Mouse (Mus musculus): ENCODE data around the gene 1110051M20Rik. TPM values are rescaled to one million over a fixed set of nuclear protein-coding genes. Genes with fewer than 3 reads are reported as not detected.

1110051M20Rik gene
- polyA plus RNA-seq, 1 experiment from 2014 or later = 46.3 TPM

DNA sequence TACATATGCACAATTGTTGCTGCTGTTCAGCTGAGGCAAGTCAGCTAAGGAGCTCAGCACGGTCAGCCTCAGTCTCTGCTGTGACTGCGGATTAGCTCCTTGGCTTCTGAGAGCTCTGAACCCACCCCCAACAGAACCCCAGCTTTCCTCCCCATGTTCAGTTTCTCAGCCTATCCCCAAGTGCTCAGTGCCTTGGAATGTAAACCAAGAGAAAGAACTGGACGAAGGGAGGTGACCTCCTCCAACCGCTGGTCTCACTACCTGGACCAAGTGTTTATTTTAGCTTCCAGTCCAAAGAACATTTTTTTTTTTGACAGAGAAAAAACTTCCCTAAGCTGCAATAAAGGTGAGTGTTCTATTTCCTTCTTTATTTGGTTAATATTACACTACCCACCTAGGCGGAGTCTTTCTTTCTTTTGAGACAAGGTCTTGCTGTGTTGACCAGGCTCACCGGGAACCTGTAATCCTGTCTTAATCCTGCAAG is 94.5 kb downstream of the 1110051M20Rik start:
- Histone ChIP-seq H3K9me3 (ENCODE audit: control insufficient read depth, low read length) (no peaks in the 10 kb centered on the region), H3K4me1 (ENCODE audit: control insufficient read depth in 2 of 2, insufficient read depth in 2 of 2, low read length in 2 of 2) (peaks cover 0 to 1% of the 10 kb centered on the region in 2 experiments; a peak in 1 of 4 replicates), H3K4me2 (ENCODE audit: low read length) (no peak overlapping the region), H3K4me3 (ENCODE audit: control insufficient read depth in 1 of 2, insufficient read depth in 1 of 2, low read depth in 1 of 2, low read length in 2 of 2) (no peak overlapping the region), H3K27ac (replicated peaks in 1 of 2; ENCODE audit: control insufficient read depth in 1 of 2, insufficient read depth in 1 of 2, low read depth in 2 of 2, low read length in 2 of 2) (no peak overlapping the region), H3K9ac (ENCODE audit: low read length) (no peak overlapping the region), H3K36me3 (ENCODE audit: control insufficient read depth, insufficient read depth, low read length) (no peaks in the 10 kb centered on the region), H3K27me3 (ENCODE audit: control insufficient read depth, insufficient read depth, low read length) (no peaks in the 10 kb centered on the region)
- 71% methylated on average over 6 of the region's 6 CpGs for WGBS
- ATAC-seq (ENCODE audit: insufficient number of reproducible peaks, insufficient read depth, low FRiP score, low read depth) = no peak

DNA sequence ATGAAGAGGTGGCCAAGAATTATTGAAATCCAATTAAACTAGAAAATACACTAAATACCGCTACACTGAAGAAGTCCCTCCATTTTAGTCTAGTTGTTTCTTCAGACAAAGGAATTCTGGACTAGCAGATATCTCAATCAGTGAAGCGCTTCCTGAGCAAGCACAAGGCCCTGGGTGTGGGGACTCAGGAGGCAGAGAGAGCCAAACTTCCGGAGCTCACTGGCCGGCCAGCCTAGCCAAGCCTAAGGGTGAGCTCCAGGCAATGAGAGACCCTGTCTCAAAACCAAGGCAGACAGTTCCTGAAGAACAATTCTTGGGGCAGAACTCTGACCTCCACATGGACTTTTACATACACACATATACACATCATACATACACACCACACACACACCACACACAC is 95.6 kb downstream of the 1110051M20Rik start:
- Histone ChIP-seq H3K4me3 (ENCODE audit: control insufficient read depth in 1 of 2, insufficient read depth in 1 of 2, low read depth in 1 of 2, low read length in 2 of 2) (no peak overlapping the region), H3K4me1 (ENCODE audit: control insufficient read depth in 2 of 2, insufficient read depth in 2 of 2, low read length in 2 of 2) (no peaks in the 10 kb centered on the region), H3K9me3 (ENCODE audit: control insufficient read depth, low read length) (no peaks in the 10 kb centered on the region), H3K9ac (ENCODE audit: low read length) (no peak overlapping the region), H3K27me3 (ENCODE audit: control insufficient read depth, insufficient read depth, low read length) (no peaks in the 10 kb centered on the region), H3K27ac (replicated peaks in 1 of 2; ENCODE audit: control insufficient read depth in 1 of 2, insufficient read depth in 1 of 2, low read depth in 2 of 2, low read length in 2 of 2) (no peak overlapping the region), H3K4me2 (ENCODE audit: low read length) (no peak overlapping the region), H3K36me3 (ENCODE audit: control insufficient read depth, insufficient read depth, low read length) (no peaks in the 10 kb centered on the region)
- WGBS = 52% methylated on average over 4 of the region's 4 CpGs
- no peak for ATAC-seq (ENCODE audit: insufficient number of reproducible peaks, insufficient read depth, low FRiP score, low read depth)

DNA sequence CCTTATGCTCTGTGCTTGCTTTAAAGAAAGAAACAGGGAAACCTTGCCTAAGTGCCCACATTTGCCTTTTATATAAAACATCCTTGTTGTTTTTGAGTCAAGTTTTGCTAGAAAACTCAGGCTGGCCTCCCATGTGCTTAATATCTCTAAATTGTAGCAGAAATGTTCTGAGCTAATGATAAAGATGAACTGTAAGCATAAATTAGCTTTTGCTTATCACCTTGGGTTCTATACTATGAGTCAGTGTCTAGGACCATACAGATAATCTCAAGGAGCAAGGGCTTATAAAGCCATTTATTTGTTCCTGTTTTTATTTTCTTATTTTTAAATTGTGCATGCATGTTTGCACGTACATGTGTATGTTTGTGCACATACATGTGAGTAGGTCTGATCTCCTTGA is 98.9 kb downstream of the 1110051M20Rik start:
- Histone ChIP-seq H3K27ac (replicated peaks in 1 of 2; ENCODE audit: control insufficient read depth in 1 of 2, insufficient read depth in 1 of 2, low read depth in 2 of 2, low read length in 2 of 2) (no peak overlapping the region), H3K9me3 (ENCODE audit: control insufficient read depth, low read length) (no peaks in the 10 kb centered on the region), H3K36me3 (ENCODE audit: control insufficient read depth, insufficient read depth, low read length) (no peaks in the 10 kb centered on the region), H3K27me3 (ENCODE audit: control insufficient read depth, insufficient read depth, low read length) (no peaks in the 10 kb centered on the region), H3K9ac (ENCODE audit: low read length) (no peak overlapping the region), H3K4me1 (ENCODE audit: control insufficient read depth in 2 of 2, insufficient read depth in 2 of 2, low read length in 2 of 2) (no peaks in the 10 kb centered on the region), H3K4me3 (ENCODE audit: control insufficient read depth in 1 of 2, insufficient read depth in 1 of 2, low read depth in 1 of 2, low read length in 2 of 2) (no peak overlapping the region), H3K4me2 (ENCODE audit: low read length) (no peak overlapping the region)
- WGBS = 82% methylated on average over 1 of the region's 1 CpGs
- ATAC-seq (ENCODE audit: insufficient number of reproducible peaks, insufficient read depth, low FRiP score, low read depth) = no peak

DNA sequence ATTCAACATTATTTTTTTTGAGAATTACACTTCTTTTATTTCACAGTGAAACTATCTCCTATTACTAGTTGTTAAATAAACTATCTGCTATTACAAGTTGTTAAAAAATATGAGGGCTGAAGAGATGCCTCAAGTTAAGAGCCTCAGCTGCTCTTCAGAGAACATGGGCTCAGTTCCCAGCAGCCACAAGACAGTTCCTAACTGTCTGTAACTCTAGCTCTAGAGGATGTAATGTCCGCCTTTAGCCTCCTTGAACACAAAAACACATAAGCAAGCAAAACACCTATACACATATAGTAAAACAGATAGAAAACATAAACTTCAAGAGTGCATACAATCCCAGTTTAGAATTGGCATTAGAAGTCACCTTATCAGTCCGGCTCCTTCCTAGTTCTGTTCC is 104.9 kb downstream of the 1110051M20Rik start:
- ATAC-seq (ENCODE audit: insufficient number of reproducible peaks, insufficient read depth, low FRiP score, low read depth) = no peak
- Histone ChIP-seq H3K4me1 (ENCODE audit: control insufficient read depth in 2 of 2, insufficient read depth in 2 of 2, low read length in 2 of 2) (peaks cover 0 to under 1% of the 10 kb centered on the region in 2 experiments; a peak in 2 of 4 replicates), H3K4me3 (ENCODE audit: control insufficient read depth in 1 of 2, insufficient read depth in 1 of 2, low read depth in 1 of 2, low read length in 2 of 2) (no peak overlapping the region), H3K27ac (replicated peaks in 1 of 2; ENCODE audit: control insufficient read depth in 1 of 2, insufficient read depth in 1 of 2, low read depth in 2 of 2, low read length in 2 of 2) (no peak overlapping the region), H3K9me3 (ENCODE audit: control insufficient read depth, low read length) (no peaks in the 10 kb centered on the region), H3K27me3 (ENCODE audit: control insufficient read depth, insufficient read depth, low read length) (no peaks in the 10 kb centered on the region), H3K9ac (ENCODE audit: low read length) (no peak overlapping the region), H3K36me3 (ENCODE audit: control insufficient read depth, insufficient read depth, low read length) (no peaks in the 10 kb centered on the region), H3K4me2 (ENCODE audit: low read length) (no peak overlapping the region)
- WGBS = 89% methylated on average over 2 of the region's 2 CpGs

DNA sequence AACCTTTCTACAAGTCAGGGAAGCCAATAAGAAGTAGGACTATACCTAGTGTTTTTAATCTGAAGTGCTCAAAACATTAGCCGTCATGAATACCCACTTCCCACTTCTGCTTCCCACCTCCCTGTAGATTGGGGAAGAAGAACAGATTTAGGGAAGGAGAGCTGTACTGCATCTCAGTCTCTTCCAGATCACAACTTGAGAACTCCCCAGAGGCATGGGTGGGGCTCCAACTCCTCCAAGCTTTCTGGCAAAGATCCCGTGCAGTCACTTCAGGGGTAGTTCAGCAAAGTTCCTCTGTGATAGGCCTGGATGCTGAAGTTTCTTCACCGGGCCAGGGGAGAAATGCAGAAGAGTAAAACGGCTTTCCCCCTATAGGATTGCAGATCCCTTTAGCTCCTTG is 109.4 kb downstream of the 1110051M20Rik start:
- H3K9ac ChIP-seq (ENCODE audit: low read length) = no peak overlapping the region
- H3K9me3 ChIP-seq (ENCODE audit: control insufficient read depth, low read length) = no peaks in the 10 kb centered on the region
- no peaks in the 10 kb centered on the region for H3K36me3 ChIP-seq (ENCODE audit: control insufficient read depth, insufficient read depth, low read length)
- no peak overlapping the region for H3K4me3 ChIP-seq (ENCODE audit: control insufficient read depth in 1 of 2, insufficient read depth in 1 of 2, low read depth in 1 of 2, low read length in 2 of 2)
- no peak overlapping the region for H3K4me2 ChIP-seq (ENCODE audit: low read length)
- 49% methylated on average over 4 of the region's 4 CpGs for WGBS
- H3K27ac ChIP-seq (replicated peaks in 1 of 2; ENCODE audit: control insufficient read depth in 1 of 2, insufficient read depth in 1 of 2, low read depth in 2 of 2, low read length in 2 of 2) = no peak overlapping the region
- peaks cover 0 to 3% of the 10 kb centered on the region in 2 experiments; a peak in 2 of 4 replicates for H3K4me1 ChIP-seq (ENCODE audit: control insufficient read depth in 2 of 2, insufficient read depth in 2 of 2, low read length in 2 of 2)
- H3K27me3 ChIP-seq (ENCODE audit: control insufficient read depth, insufficient read depth, low read length) = no peaks in the 10 kb centered on the region
- no peak for ATAC-seq (ENCODE audit: insufficient number of reproducible peaks, insufficient read depth, low FRiP score, low read depth)

DNA sequence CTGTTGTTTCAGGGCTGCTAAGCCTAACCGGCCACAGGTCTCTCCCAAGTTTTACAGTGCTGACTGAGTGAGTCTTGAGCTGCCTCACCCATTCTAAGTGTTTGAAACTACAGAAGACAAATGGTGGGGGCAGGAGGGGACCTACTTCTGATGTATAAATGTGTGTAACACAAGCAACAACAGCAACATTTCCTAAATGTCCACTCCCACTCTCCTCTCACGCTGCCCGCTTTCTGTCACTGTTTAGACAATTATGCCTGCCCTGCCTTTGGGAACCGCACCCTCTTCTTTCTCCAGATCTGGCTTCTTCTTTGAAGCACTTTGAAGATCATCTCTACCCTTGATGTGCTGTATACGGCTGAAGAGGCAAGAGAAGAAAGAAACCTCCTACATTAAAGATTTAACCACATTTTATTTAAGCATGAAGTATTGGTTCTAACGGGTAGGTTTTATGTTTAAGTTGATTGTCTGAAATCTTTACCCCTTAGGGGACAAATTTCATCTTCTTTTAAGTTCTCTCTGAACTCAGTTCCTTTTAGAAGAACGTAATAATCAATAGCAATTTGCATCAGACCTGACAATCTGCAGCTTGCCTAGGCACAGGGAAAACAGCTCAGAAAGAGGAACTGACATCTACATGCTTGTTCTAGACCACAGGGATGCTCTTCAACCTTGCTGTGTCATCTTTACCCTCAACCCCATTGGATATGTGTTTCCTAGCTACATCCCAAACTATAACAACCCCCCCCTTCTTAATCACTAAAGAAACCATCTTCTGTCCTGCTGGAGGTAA is 113.3 kb downstream of the 1110051M20Rik start:
- Histone ChIP-seq H3K4me1 (ENCODE audit: control insufficient read depth in 2 of 2, insufficient read depth in 2 of 2, low read length in 2 of 2) (peaks cover 0 to 7% of the 10 kb centered on the region in 2 experiments; a peak in 2 of 4 replicates), H3K27ac (replicated peaks in 1 of 2; ENCODE audit: control insufficient read depth in 1 of 2, insufficient read depth in 1 of 2, low read depth in 2 of 2, low read length in 2 of 2) (no peak overlapping the region), H3K9me3 (ENCODE audit: control insufficient read depth, low read length) (no peaks in the 10 kb centered on the region), H3K4me2 (ENCODE audit: low read length) (no peak overlapping the region), H3K4me3 (ENCODE audit: control insufficient read depth in 1 of 2, insufficient read depth in 1 of 2, low read depth in 1 of 2, low read length in 2 of 2) (no peak overlapping the region), H3K27me3 (ENCODE audit: control insufficient read depth, insufficient read depth, low read length) (no peaks in the 10 kb centered on the region), H3K9ac (ENCODE audit: low read length) (no peak overlapping the region), H3K36me3 (ENCODE audit: control insufficient read depth, insufficient read depth, low read length) (no peaks in the 10 kb centered on the region)
- ATAC-seq (ENCODE audit: insufficient number of reproducible peaks, insufficient read depth, low FRiP score, low read depth) = no peak
- 85% methylated on average over 7 of the region's 7 CpGs for WGBS

DNA sequence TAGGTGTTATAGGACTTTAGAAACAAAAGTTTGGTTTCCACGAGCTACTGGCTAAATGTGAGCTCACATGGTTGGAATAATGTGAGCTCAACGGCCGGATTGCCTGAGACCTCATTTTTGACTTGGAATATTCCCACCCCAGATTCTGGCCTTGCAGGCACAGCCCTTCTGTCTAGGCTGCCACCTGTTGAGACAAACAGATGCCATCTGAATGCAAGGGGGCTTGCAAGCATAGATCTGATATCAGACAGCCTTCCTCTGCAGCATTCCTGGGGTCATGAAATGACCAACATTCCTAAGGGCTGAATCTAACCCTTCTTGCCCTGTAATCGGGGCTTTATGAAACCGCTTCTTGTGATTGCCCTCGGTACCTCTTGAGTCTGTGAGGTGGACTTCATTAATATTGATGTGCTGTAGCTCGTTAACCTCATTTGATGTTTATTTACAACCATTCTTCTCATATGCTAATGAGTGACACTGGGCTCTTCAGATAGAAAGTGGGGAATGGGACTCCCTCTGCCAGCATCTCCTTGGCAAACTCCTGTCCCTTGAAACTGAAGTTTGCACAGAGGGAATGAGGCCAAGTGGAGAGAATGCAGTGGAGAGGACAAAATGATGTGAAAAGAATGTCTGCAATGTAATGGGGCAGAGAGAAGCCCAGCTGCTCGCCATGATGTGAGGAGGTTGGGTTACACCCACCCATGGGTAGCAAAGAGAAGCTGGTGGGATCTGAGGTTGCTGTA is 114.3 kb downstream of the 1110051M20Rik start:
- no peak overlapping the region for H3K4me3 ChIP-seq (ENCODE audit: control insufficient read depth in 1 of 2, insufficient read depth in 1 of 2, low read depth in 1 of 2, low read length in 2 of 2)
- no peak overlapping the region for H3K4me2 ChIP-seq (ENCODE audit: low read length)
- no peak overlapping the region for H3K9ac ChIP-seq (ENCODE audit: low read length)
- peaks cover 0 to 7% of the 10 kb centered on the region in 2 experiments; a peak in 2 of 4 replicates for H3K4me1 ChIP-seq (ENCODE audit: control insufficient read depth in 2 of 2, insufficient read depth in 2 of 2, low read length in 2 of 2)
- no peak for ATAC-seq (ENCODE audit: insufficient number of reproducible peaks, insufficient read depth, low FRiP score, low read depth)
- WGBS = 82% methylated on average over 8 of the region's 8 CpGs
- H3K9me3 ChIP-seq (ENCODE audit: control insufficient read depth, low read length) = no peaks in the 10 kb centered on the region
- H3K27me3 ChIP-seq (ENCODE audit: control insufficient read depth, insufficient read depth, low read length) = no peaks in the 10 kb centered on the region
- H3K27ac ChIP-seq (replicated peaks in 1 of 2; ENCODE audit: control insufficient read depth in 1 of 2, insufficient read depth in 1 of 2, low read depth in 2 of 2, low read length in 2 of 2) = no peak overlapping the region
- H3K36me3 ChIP-seq (ENCODE audit: control insufficient read depth, insufficient read depth, low read length) = no peaks in the 10 kb centered on the region
